Mouse (Mus musculus): ENCODE data around the gene Med18.

DNA sequence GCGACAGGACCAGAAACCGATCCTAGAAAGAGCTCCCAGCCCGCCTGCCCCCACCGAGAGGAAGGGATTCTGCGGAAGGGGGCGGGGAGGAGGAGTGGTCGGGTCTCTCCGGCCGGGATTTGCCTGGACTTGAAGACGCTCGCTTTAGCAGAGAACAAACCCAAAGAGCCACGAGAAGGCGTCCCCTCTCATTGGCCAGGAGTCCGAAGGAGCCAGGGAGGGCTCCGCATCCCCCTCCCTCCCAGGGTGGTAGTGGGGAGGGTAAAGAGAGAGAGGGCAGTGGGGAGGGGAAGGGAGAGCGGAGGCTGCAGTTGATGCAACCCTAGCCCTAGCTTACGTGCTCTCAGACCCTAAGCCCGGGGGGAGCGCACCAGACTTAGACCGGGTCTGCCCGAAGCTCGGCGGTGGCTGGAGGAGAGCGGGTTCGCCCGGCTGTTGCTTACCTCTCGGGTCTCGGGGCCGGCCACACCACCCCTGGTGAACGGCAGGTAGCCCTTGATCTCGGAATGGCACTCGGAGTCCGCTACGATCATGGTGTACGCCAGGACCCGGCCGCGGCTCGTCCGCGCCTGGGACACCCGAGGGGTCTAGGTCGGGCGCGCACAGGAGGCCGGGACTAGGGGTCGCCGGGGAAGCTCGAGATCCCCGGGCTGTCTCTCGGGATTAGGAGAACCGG lies 46.0 kb upstream of the Med18 start:
- TF ChIP-seq CTCF (IDR thresholded peaks at IDR 0.05) (peak; percentile 5; the same call in 1 of the 2 replicates), EP300 (IDR thresholded peaks at IDR 0.05) (no peak)

Measured in lung, postnatal 0 days (tissue).